Mouse (Mus musculus) liver, embryonic 14.5 days (tissue): ENCODE results near the gene Pla2g2d. TPM values are rescaled to one million over a fixed set of nuclear protein-coding genes. Genes with fewer than 3 reads are reported as not detected.

Experiments used
- ATAC-seq: fragments of 200-750 bp; cut with Nextera tagmentation; 2 replicates; pipeline ENCODE4 v1.8.0; 2017; ENCODE audit warnings: moderate number of reproducible peaks, mild to moderate bottlenecking, moderate library complexity; ENCODE audit not compliant: insufficient read depth
- DNase-seq, 3 experiments: peaks; one replicate each; pipeline ENCODE4 v3.0.0-alpha.2; 2012 to 2013; ENCODE audit warnings: low read depth in 3 of 3, low spot score in 3 of 3
- H3K27ac ChIP-seq: fragments of 300-500 bp; sonication (generic); 2 replicates; pipeline ENCODE4 v1.5.1; 2014; ENCODE audit warnings: moderate library complexity, mild to moderate bottlenecking, control low read depth, inconsistent platforms
- H3K27me3 ChIP-seq: fragments of 300-500 bp; sonication (generic); 2 replicates; pipeline ENCODE4 v1.6.1; 2014; ENCODE audit warnings: mild to moderate bottlenecking, low read length, moderate library complexity; ENCODE audit not compliant: control insufficient read depth, insufficient read depth
- H3K36me3 ChIP-seq: fragments of 300-500 bp; sonication (generic); replicated peaks from 2 replicates; pipeline ENCODE4 v1.6.1; 2014; ENCODE audit warnings: low read depth; ENCODE audit not compliant: control insufficient read depth, insufficient read depth
- H3K4me1 ChIP-seq, 2 experiments: fragments of 200-500 bp in 1 of 2; fragments of 300-500 bp in 1 of 2; sonication (generic) in 1 of 2; replicated peaks; 2 replicates each; pipeline ENCODE4 v1.6.1; 2012 to 2014; ENCODE audit warnings: antibody characterized with exemption in 1 of 2, inconsistent platforms in 1 of 2, low read length in 1 of 2; ENCODE audit not compliant: control insufficient read depth in 2 of 2, insufficient read depth in 2 of 2
- H3K4me2 ChIP-seq: fragments of 300-500 bp; sonication (generic); 2 replicates; pipeline ENCODE4 v1.6.1; 2014; ENCODE audit warnings: low read depth, mild to moderate bottlenecking, control low read depth, moderate library complexity
- H3K4me3 ChIP-seq, 2 experiments: fragments of 200-500 bp in 1 of 2; fragments of 300-500 bp in 1 of 2; sonication (generic) in 1 of 2; 2 replicates each; pipeline ENCODE4 v1.5.1; 2012 to 2014; ENCODE audit warnings: low read depth in 2 of 2, low read length in 2 of 2, mild to moderate bottlenecking in 2 of 2, control low read depth in 1 of 2, inconsistent platforms in 1 of 2, moderate library complexity in 1 of 2; ENCODE audit not compliant: insufficient read depth in 1 of 2
- H3K9ac ChIP-seq: fragments of 300-500 bp; sonication (generic); replicated peaks from 2 replicates; pipeline ENCODE4 v1.6.1; 2014; ENCODE audit warnings: mild to moderate bottlenecking, control low read depth, moderate library complexity
- H3K9me3 ChIP-seq: fragments of 300-500 bp; sonication (generic); 2 replicates; pipeline ENCODE4 v1.6.1; 2016; ENCODE audit warnings: low read length, mixed read lengths; ENCODE audit not compliant: control insufficient read depth
- CTCF ChIP-seq: IDR thresholded peaks from 2 replicates; pipeline ENCODE4 v1.5.1; 2016; ENCODE audit warnings: antibody characterized with exemption, low read depth, control low read depth
- EP300 ChIP-seq: IDR thresholded peaks from 2 replicates; pipeline ENCODE4 v1.6.1; 2016; ENCODE audit warnings: antibody characterized with exemption, low read depth
- WGBS: fragments of 180-500 bp; shearing (Covaris S2); extraction: QIAGEN DNeasy Blood & Tissue Kit; methylation state at CpG from one replicate; pipeline ENCODE4 v1.1.7; 2014; ENCODE audit not compliant: insufficient replicate concordance; 5-methylcytosine and 5-hydroxymethylcytosine counted together
- polyA plus RNA-seq, 2 experiments: library from polyadenylated mRNA; depleted of rRNA in 1 of 2; stranded (reverse) in 1 of 2; unstranded in 1 of 2; fragments of >200 nt; fragmentation: Nextera tagmentation in 1 of 2; extraction: Ambion mirVana in 1 of 2; gene quantifications; 2 replicates each; pipeline versions ENCODE4 v1.2.1 to v1.2.3; 2012 to 2014

Pla2g2d gene
- polyA plus RNA-seq, 2 experiments, result not detected

DNA sequence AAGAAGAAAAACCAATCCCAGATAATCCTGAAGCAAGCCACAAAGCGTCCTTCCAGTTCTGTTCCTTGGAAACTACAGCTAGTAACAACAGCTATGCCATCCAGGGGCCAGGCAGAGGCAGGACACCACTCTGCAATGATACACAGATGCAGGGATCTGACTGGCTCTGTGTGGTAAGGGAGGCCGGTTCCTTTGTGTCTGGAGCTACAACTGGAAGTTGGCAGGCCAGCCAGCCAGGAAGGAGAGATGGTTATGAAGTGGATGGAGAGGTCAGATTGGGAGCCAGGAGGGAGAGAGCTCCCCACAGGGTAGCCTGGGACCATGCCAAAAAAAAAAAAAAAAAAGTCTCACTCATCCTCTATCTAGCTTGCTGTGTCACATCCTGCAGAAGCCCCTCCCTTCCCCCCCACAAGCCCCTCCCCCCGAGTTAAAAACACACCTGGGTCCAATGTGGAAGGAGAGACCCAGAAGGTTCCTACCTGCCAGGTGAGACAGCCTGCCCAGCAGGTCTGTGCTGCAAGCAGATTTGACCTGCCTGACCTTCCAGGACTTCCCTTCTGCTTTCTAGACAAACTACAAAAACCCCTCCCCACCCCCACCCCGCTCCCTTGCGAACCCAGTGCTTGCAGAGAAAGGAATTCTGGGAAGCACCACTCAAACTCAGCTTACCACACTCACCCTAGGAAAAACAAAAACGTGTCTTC lies 21.1 kb downstream of the Pla2g2d start:
- TF ChIP-seq EP300 (no peak), CTCF (no peak)
- Histone ChIP-seq H3K9ac (no peak overlapping the region), H3K36me3 (no peaks in the 10 kb centered on the region), H3K4me1 (no peaks in the 10 kb centered on the region), H3K4me3 (no peak overlapping the region), H3K27ac (no peak overlapping the region), H3K27me3 (no peaks in the 10 kb centered on the region), H3K9me3 (no peaks in the 10 kb centered on the region), H3K4me2 (no peak overlapping the region)
- no peak for DNase-seq
- 15% methylated on average over 6 of the region's 6 CpGs for WGBS
- ATAC-seq, result no peak

DNA sequence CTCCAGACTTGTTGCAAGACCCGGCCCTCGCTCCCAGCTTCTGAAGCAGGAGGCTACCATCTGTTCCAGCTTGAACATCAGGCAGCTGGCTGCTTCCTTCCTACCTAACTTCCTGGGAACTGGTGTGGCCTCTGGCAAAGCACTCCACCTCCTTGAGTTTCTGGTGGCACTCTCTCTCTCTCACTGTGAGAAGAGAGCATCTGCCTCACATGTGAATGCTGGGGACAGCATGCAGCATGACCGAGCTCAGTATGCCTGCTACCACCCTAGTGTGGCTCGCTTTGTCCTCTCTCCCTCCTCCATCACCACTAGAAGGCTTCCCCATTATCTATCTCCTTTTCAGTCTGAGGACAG lies 21.7 kb downstream of the Pla2g2d start:
- no peak overlapping the region for H3K9ac ChIP-seq

DNA sequence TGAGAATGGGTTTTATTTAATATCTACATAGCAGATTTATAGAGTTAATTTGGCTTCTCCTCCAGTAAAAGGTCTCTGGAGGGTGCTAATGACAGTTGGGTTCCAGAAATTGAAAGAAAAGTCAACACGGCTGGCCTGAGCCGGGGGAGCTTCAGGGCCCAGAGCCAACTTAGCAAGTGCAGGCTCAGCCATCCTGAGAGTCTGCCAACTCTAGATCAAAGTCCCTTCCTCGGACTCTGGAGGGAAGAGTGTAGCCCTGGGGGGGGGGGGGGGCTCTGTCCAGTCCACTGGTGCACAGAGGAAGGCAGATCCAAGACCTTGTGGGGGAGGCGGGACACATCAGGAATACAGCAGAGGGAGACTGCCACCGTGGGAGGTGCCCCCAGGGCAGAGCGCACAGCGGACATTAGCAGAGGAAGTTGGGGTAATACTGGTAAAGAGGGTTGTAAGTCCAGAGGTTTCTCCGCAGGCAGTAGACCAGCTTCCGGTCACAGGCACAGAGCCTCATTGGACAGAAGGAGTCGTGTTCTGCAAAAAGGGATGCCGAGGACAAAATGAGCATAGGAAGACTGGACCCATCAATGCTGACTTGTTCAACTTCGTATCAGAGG lies 24.7 kb downstream of the Pla2g2d start:
- TF ChIP-seq EP300 (no peak), CTCF (no peak)
- WGBS, result 67% methylated on average over 12 of the region's 12 CpGs
- Histone ChIP-seq H3K4me3 (no peak overlapping the region), H3K9me3 (no peaks in the 10 kb centered on the region), H3K27ac (no peak overlapping the region), H3K36me3 (no peaks in the 10 kb centered on the region), H3K4me1 (no peaks in the 10 kb centered on the region), H3K27me3 (no peaks in the 10 kb centered on the region), H3K4me2 (no peak overlapping the region), H3K9ac (no peak overlapping the region)
- ATAC-seq (no peak), DNase-seq (no peak)

More for the DNA sequence above, 21.7 kb downstream of the Pla2g2d start:
- no peak overlapping the region for H3K4me2 ChIP-seq
- H3K4me1 ChIP-seq, result no peaks in the 10 kb centered on the region
- H3K27ac ChIP-seq, result no peak overlapping the region
- no peak for ATAC-seq
- no peak for DNase-seq
- 50% methylated on average over 4 of the region's 4 CpGs for WGBS
- no peak overlapping the region for H3K4me3 ChIP-seq
- TF ChIP-seq CTCF (no peak), EP300 (no peak)
- H3K9me3 ChIP-seq, result no peaks in the 10 kb centered on the region
- H3K27me3 ChIP-seq, result no peaks in the 10 kb centered on the region
- no peaks in the 10 kb centered on the region for H3K36me3 ChIP-seq

DNA sequence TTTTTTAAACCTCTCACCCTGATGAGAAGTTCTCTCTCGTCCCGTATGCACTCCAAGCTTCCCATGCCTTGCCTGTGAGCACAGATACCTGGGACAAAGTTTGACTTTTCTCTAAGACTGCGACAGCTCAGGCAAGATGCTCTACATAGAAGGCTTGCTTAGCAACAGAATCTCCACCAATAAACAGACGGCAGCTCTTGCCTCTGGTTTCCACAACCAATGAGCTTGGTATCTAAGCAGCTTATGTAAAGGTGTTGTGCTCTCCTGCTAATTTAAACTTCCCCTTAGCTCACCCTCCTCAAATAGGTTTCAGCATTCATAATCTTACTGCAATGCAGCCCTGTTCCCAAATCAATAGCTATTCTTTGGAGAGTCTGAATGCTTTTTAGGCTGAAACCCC lies 26.1 kb downstream of the Pla2g2d start:
- no peak overlapping the region for H3K4me3 ChIP-seq
- H3K4me1 ChIP-seq, result no peaks in the 10 kb centered on the region
- H3K27me3 ChIP-seq, result no peaks in the 10 kb centered on the region
- no peak for ATAC-seq
- no peak overlapping the region for H3K9ac ChIP-seq
- no peak for DNase-seq
- no peaks in the 10 kb centered on the region for H3K36me3 ChIP-seq
- H3K27ac ChIP-seq, result no peak overlapping the region
- no peaks in the 10 kb centered on the region for H3K9me3 ChIP-seq
- no peak overlapping the region for H3K4me2 ChIP-seq
- WGBS, result 62% methylated on average over 4 of the region's 4 CpGs
- no peak for TF ChIP-seq CTCF
- no peak for TF ChIP-seq EP300

DNA sequence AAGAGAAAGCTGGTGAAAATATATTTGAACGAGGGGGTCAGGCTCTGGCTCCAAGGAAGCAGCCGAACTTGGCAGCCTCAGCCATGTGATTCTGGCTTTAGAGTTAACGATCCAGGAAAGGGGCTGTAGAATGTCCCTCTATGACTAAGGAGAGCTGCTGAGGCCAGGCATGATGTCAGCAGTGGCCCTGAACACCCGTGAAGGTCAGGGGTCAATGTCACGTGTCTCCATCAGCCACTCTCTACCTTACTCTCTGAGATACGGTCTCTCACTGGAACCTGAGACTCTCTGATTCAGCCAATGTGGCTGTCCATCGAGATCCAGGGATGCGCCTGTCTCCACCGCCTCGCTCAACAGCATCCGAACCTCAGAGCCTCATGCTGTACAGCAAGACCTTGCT lies 27.4 kb downstream of the Pla2g2d start:
- no peaks in the 10 kb centered on the region for H3K4me1 ChIP-seq
- WGBS, result 67% methylated on average over 11 of the region's 11 CpGs
- H3K9ac ChIP-seq, result no peak overlapping the region
- no peaks in the 10 kb centered on the region for H3K9me3 ChIP-seq
- DNase-seq (no peak), ATAC-seq (no peak)
- no peak overlapping the region for H3K4me3 ChIP-seq
- H3K27ac ChIP-seq, result no peak overlapping the region
- no peak overlapping the region for H3K4me2 ChIP-seq
- H3K27me3 ChIP-seq, result no peaks in the 10 kb centered on the region
- no peaks in the 10 kb centered on the region for H3K36me3 ChIP-seq
- no peak for TF ChIP-seq EP300
- no peak for TF ChIP-seq CTCF
